Mouse (Mus musculus) gastrocnemius, postnatal 10 days (tissue): Measurements from ENCODE around the gene Polr1b. TPM values are rescaled to one million over a fixed set of nuclear protein-coding genes. Genes with fewer than 3 reads are reported as not detected.

Experiments
- DNase-seq: peaks from one replicate; pipeline ENCODE4 v3.0.0; 2021; ENCODE audit warnings: mixed read lengths
- total RNA-seq, 2 experiments: library from RNA; stranded (reverse); gene quantifications; 2 replicates each; pipeline ENCODE4 v1.2.3; 2021

Gene Polr1b
- total RNA-seq, 2 experiments from 2014 or later: 10.4 to 15.1 TPM

- no peak for DNase-seq
Observed at GRCm38 (mm10) chr2:129116368-129116739, 15.6 kb downstream of the Polr1b start.

GRCm38 (mm10) chr2:129118061-129118460, 17.3 kb downstream of the Polr1b start:
- no peak for DNase-seq

GRCm38 (mm10) chr2:129121986-129122385, 21.2 kb downstream of the Polr1b start:
- DNase-seq: no peak

- DNase-seq: peak; percentile 73
Observed at GRCm38 (mm10) chr2:129129412-129129929, 28.7 kb downstream of the Polr1b start, which contains the start of gene Chchd5. Gene Chchd5, plus strand, starts transcription at chr2:129129700.

GRCm38 (mm10) chr2:129129987-129130545, 29.3 kb downstream of the Polr1b start:
- no peak for DNase-seq

GRCm38 (mm10) chr2:129130776-129131175, 30.0 kb downstream of the Polr1b start:
- DNase-seq: no peak

GRCm38 (mm10) chr2:129132231-129132630, 31.4 kb downstream of the Polr1b start:
- no peak for DNase-seq

- peak; percentile 16 for DNase-seq
Observed at GRCm38 (mm10) chr2:129133006-129133805, 32.4 kb downstream of the Polr1b start.

GRCm38 (mm10) chr2:129139906-129140305, 39.1 kb downstream of the Polr1b start:
- DNase-seq: no peak

GRCm38 (mm10) chr2:129148836-129149235, 48.0 kb downstream of the Polr1b start:
- no peak for DNase-seq

- no peak for DNase-seq
Observed at GRCm38 (mm10) chr2:129150386-129150785, 49.6 kb downstream of the Polr1b start.

GRCm38 (mm10) chr2:129151111-129151510, 50.3 kb downstream of the Polr1b start:
- no peak for DNase-seq

GRCm38 (mm10) chr2:129152751-129153150, 52.0 kb downstream of the Polr1b start:
- DNase-seq: no peak

- no peak for DNase-seq
Observed at GRCm38 (mm10) chr2:129164815-129165214, 64.0 kb downstream of the Polr1b start.

GRCm38 (mm10) chr2:129166466-129167463, 66.0 kb downstream of the Polr1b start:
- DNase-seq: no peak

- no peak for DNase-seq
Observed at GRCm38 (mm10) chr2:129173386-129173785, 72.6 kb downstream of the Polr1b start.

- DNase-seq: peak; percentile 23
Observed at GRCm38 (mm10) chr2:129174474-129174873, 73.7 kb downstream of the Polr1b start.

GRCm38 (mm10) chr2:129175636-129176035, 74.8 kb downstream of the Polr1b start:
- DNase-seq: no peak
